Mouse (Mus musculus) hindbrain, embryonic 11.5 days (tissue): ENCODE measurements around the gene Dck. TPM values are rescaled to one million over a fixed set of nuclear protein-coding genes. Genes with fewer than 3 reads are reported as not detected.

ENCODE experiments used
- ATAC-seq: fragments of 200-750 bp; cut with Nextera tagmentation; 2 replicates; pipeline ENCODE4 v1.8.0; 2017; ENCODE audit warnings: mild to moderate bottlenecking, moderate TSS enrichment, moderate library complexity; ENCODE audit not compliant: low FRiP score
- DNase-seq: peaks from one replicate; pipeline ENCODE4 v3.0.0-alpha.2; 2015; ENCODE audit warnings: low spot score
- H3K27ac ChIP-seq: fragments of 300-500 bp; sonication (generic); 2 replicates; pipeline ENCODE4 v1.5.1; 2014; ENCODE audit warnings: mild to moderate bottlenecking, low read depth, low read length
- H3K27me3 ChIP-seq: fragments of 300-500 bp; sonication (generic); 2 replicates; pipeline ENCODE4 v1.6.1; 2014; ENCODE audit warnings: mild to moderate bottlenecking, low read length, moderate library complexity, mixed read lengths; ENCODE audit not compliant: control insufficient read depth, insufficient read depth
- H3K36me3 ChIP-seq: fragments of 300-500 bp; sonication (generic); 2 replicates; pipeline ENCODE4 v1.6.1; 2014; ENCODE audit warnings: mild to moderate bottlenecking, low read length, moderate library complexity, mixed read lengths; ENCODE audit not compliant: control insufficient read depth, insufficient read depth
- H3K4me1 ChIP-seq: fragments of 300-500 bp; sonication (generic); replicated peaks from 2 replicates; pipeline ENCODE4 v1.6.1; 2014; ENCODE audit warnings: low read length, mixed read lengths; ENCODE audit not compliant: control insufficient read depth, insufficient read depth
- H3K4me2 ChIP-seq: fragments of 300-500 bp; sonication (generic); replicated peaks from 2 replicates; pipeline ENCODE4 v1.6.1; 2014; ENCODE audit warnings: mild to moderate bottlenecking, low read depth, low read length
- H3K4me3 ChIP-seq: fragments of 300-500 bp; sonication (generic); 2 replicates; pipeline ENCODE4 v1.5.1; 2014; ENCODE audit warnings: low read depth, low read length
- H3K9ac ChIP-seq: fragments of 300-500 bp; sonication (generic); 2 replicates; pipeline ENCODE4 v1.6.1; 2014; ENCODE audit warnings: low read depth, low read length
- H3K9me3 ChIP-seq: fragments of 300-500 bp; sonication (generic); 2 replicates; pipeline ENCODE4 v1.6.1; 2016; ENCODE audit warnings: low read length; ENCODE audit not compliant: control insufficient read depth
- WGBS: fragments of 180-500 bp; shearing (Covaris S2); extraction: QIAGEN DNeasy Blood & Tissue Kit; methylation state at CpG from one replicate; pipeline ENCODE4 v1.1.7; 2014; 5-methylcytosine and 5-hydroxymethylcytosine counted together
- polyA plus RNA-seq: library from polyadenylated mRNA; unstranded; fragments of >200 nt; fragmentation: Nextera tagmentation; extraction: Ambion mirVana; gene quantifications from 2 replicates; pipeline ENCODE4 v1.2.1, GENCODE M21; 2014

Dck gene
- polyA plus RNA-seq, 1 experiment from 2014 or later: 107 TPM

DNA sequence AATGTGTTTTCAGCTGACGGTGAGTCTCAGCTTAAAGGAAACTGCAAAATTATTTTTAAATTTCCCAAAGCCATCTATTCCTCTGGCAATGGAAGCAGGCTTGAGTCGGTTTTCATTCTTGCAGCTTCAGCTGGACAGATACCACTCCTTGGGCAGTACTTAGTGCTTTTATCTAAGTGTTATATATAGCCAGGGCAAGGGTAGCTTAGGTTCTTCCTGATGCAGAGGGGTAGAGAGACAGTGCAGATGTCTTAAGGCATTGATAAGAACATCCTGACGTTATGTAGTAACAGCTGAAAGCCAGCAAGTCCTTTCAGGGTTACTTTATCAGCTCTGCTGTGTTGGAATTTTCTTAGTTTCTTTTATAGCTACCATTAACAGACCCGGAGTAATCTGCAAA lies 66.1 kb downstream of the Dck start:
- H3K36me3 ChIP-seq: no peaks in the 10 kb centered on the region
- WGBS: 79% methylated on average over 4 of the region's 4 CpGs
- no peak overlapping the region for H3K9ac ChIP-seq
- no peaks in the 10 kb centered on the region for H3K9me3 ChIP-seq
- no peak overlapping the region for H3K4me3 ChIP-seq
- no peak for ATAC-seq
- no peak for DNase-seq
- H3K4me2 ChIP-seq: no peak overlapping the region
- H3K4me1 ChIP-seq: no peaks in the 10 kb centered on the region
- H3K27me3 ChIP-seq: no peaks in the 10 kb centered on the region
- no peak overlapping the region for H3K27ac ChIP-seq

DNA sequence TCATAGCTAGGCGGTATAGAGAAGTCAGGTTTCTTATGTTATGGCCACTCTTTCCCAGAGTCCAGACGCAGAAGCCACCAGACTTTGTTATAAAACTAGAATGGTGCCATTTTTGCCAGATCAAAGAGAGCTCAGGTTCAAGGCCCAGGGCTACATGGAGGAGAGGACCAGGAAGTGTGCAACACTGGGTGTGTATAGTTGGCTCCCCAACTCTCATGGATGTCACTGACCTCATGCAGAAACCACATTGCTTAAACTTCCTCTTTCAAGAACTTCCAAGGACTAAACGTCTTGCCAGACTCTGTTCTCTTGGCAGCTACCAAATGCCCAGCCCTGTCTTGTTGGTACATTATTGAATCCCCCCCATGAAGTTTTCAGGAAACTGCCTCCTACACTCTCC lies 67.1 kb downstream of the Dck start:
- no peaks in the 10 kb centered on the region for H3K4me1 ChIP-seq
- H3K9ac ChIP-seq: no peak overlapping the region
- DNase-seq (no peak), ATAC-seq (no peak)
- no peaks in the 10 kb centered on the region for H3K36me3 ChIP-seq
- no peak overlapping the region for H3K4me3 ChIP-seq
- no peak overlapping the region for H3K4me2 ChIP-seq
- no peak overlapping the region for H3K27ac ChIP-seq
- no peaks in the 10 kb centered on the region for H3K27me3 ChIP-seq
- 91% methylated on average over 3 of the region's 3 CpGs for WGBS
- H3K9me3 ChIP-seq: no peaks in the 10 kb centered on the region

Other genes starting within 250 kb of the Dck start
- 0.49 TPM in 1 of 2 replicates, not detected in the other for gene Jchain, start 237.1 kb upstream of the Dck start, polyA plus RNA-seq
- 68.7 and 75.4 TPM in 2 replicates for gene Utp3, start 210.5 kb upstream of the Dck start, polyA plus RNA-seq
- 168 and 180 TPM in 2 replicates for gene Rufy3, start 200.0 kb upstream of the Dck start, polyA plus RNA-seq
- gene Grsf1, start 88.8 kb upstream of the Dck start, polyA plus RNA-seq: 96.5 and 111 TPM in 2 replicates
- 17.0 and 20.1 TPM in 2 replicates for gene Mob1b, start 44.1 kb upstream of the Dck start, polyA plus RNA-seq
- 1.6 and 2.6 TPM in 2 replicates for gene Slc4a4, start 121.8 kb downstream of the Dck start, polyA plus RNA-seq